Mouse (Mus musculus) embryo, embryonic 9.5 days (tissue): Measurements from ENCODE around the gene Nufip1.
"Not testable (repeated sequence)": the region's sequence is repeated elsewhere in the genome, so short reads cannot be mapped to it uniquely, and the experiment has no call there.

ENCODE experiments used
- DNase-seq: peaks from one replicate; pipeline ENCODE4 v3.0.0-alpha.2; 2017; ENCODE audit errors: extremely low spot score

Nufip1 gene

DNA sequence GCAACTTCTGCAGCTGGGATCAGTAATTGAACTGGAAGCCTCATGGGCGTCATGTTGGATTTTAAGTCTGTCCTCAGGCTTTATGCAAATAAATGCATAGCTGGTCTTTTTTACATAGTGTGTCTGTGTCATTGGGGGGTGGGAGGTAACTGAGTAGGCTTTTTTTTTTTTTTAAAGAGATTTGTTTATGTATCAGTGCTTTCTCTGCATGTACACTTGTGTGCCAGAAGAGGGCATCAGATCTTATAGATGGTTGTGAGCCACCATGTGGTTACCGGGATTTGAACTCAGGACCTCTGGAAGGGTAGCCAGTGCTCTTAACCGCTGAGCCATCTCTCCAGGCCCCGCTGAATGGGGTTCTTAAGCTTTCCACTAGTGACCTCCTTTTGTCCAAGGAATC is 24.3 kb downstream of the Nufip1 start:
- no peak for DNase-seq

DNA sequence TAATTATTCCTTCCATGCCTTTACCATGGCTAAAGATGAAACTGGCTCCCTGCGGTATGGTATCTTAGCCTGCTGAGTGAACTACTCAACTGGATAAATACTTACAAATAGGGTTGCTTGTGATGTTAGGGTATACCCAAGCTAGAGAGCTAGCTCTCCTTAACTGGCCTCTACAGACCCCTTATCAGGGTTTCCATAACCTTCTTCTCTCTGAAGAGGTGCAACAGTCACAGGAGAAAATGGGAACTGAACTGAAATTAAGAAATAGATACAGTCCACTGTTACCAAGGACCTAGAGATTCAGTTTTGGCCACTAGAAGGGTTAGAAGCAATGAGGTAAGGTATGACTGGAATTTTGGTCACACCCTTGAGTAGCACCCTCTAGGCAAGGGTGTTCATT is 34.6 kb downstream of the Nufip1 start:
- DNase-seq, result no peak

DNA sequence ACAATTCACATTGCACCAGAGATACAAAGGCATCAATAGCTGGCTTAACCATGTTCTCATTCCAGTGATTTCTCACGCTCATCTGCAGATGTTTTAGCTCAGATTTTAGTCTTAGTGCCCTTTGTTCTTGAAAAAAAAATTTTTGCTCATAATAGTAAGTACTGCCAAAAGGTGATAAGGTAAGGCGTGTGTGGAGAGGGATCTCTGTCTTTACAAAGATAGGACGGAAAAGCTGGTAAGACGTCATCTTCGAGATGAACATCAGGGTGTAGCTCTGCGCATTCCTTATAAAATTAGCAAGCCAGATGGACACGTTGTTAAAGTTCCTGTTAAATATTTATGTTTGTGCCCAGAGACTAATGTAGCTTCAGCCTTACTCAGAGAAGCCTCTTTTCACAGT is 35.2 kb downstream of the Nufip1 start:
- DNase-seq, result no peak

DNA sequence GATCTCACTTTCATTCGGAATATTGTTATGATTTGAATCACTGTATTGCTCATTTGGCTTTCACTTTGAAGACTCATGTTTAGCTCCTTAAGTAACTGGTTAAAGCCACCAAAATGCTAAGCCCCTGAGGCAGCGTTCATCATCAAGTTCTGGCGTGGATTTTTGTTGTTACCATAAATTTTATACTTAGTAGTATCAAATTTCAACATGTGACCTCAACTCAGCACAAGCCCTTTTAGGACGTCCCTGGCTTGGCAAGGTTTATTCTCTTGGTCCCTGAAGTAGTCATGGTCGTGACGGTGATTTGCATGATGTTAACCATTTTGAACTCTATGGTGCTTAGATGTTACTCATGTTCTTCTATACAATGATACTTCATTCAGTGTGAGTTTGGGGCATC is 36.4 kb downstream of the Nufip1 start:
- DNase-seq, result no peak

DNA sequence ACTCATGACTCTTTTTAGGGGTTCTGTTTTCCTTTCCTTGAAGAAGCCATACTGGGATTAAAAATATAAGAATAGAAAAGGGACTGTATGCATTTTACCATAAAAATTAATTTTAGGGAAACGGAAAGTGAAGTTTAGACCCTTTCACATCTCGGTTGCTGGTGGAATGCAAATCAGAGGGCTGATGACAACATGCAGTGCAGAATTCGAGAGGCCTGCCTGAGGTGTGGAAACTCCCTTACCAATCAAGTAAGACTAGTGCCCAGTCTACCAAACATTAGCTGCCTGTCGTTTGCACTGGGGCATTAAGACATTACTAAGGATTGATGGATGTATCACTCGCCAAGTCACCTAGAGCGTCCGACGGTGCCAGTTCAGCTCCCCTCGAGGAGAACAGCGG is 37.6 kb downstream of the Nufip1 start:
- DNase-seq, result no peak

DNA sequence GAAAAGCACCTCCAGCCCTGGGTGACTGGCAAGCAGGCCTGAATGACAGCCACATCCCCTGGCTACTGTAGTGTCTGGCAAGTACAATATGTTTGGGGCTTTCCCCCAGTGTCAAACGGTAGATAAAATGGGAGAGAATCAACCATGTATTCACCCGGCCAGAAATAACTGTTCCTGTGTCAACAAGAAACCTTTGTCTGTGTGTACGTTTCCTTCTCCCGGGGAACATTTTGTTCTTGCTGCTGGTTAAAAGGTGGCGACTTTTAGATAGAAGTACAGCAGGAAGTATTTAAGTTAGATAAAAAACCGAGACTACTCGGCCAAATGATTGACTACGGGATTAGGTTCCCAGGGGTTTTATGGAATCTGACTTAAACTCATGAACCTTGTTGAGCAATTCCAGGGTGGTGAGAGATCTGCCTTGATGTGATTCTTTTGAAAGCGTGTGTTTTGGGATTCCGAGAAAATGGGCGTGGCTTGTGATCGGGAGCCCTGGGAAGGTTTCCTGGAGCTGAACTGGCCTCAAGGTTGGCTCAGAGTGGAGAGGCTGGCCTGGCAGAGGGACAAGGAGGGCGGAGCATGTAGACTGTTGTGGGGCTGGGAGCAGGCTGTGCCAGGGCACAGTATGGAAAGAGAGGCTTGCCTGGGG is 39.0 kb downstream of the Nufip1 start:
- peak; percentile 44 for DNase-seq

DNA sequence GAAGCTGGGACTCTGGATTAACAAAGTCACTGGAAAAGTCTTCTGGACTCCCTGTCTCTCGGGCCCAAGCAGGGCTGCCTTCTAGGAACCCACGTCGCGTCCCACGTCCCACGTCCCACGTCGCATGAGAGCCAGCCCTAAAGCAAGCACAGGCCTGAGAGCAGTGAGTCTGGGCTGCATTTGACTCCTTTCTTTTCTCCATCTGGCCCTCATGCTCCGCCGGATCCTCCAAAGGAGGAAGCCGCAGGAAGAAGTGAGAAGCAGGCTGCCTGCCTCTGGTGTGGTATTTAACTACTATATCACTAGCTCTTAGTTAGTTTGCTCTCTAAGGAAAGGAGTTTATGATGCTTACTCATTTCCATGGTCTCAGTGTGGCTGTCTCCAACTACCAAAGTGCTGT is 39.8 kb downstream of the Nufip1 start:
- no peak for DNase-seq

DNA sequence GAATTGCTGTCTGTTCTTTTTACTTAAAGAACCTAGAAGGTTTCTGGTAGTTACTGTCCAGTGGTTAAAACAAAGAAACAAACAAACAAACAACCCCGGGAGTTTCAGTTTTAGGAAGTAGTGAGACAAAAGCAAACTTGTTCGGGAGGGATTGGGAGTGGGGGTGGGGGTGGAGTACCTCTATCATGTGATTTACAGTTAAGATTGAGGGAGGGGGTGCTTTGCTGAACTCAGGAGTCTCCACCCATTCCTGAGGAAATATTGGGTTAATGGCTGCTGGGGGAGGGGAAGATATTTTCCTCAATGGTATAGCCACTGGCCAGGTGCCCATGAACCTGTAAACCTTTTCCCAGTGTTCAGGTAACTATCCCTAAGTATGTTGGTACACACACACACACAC is 40.3 kb downstream of the Nufip1 start:
- DNase-seq, result no peak

DNA sequence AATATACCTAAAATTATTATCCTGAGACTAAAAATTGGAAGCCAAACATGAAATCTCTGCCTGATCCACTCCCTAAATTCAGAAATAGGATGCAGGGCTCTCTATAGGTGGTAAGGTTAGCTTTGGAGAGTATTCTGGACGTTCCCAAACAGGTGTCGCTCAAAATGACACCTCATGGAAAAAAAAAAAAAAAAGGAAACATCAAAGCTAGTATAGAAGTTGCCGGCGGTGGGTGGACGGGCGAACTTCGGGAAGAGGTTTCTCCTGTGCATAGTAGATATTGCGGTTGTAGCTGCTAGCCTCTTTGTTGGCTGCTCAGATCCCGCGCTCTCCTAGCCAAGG is 41.1 kb downstream of the Nufip1 start:
- DNase-seq, result no peak

DNA sequence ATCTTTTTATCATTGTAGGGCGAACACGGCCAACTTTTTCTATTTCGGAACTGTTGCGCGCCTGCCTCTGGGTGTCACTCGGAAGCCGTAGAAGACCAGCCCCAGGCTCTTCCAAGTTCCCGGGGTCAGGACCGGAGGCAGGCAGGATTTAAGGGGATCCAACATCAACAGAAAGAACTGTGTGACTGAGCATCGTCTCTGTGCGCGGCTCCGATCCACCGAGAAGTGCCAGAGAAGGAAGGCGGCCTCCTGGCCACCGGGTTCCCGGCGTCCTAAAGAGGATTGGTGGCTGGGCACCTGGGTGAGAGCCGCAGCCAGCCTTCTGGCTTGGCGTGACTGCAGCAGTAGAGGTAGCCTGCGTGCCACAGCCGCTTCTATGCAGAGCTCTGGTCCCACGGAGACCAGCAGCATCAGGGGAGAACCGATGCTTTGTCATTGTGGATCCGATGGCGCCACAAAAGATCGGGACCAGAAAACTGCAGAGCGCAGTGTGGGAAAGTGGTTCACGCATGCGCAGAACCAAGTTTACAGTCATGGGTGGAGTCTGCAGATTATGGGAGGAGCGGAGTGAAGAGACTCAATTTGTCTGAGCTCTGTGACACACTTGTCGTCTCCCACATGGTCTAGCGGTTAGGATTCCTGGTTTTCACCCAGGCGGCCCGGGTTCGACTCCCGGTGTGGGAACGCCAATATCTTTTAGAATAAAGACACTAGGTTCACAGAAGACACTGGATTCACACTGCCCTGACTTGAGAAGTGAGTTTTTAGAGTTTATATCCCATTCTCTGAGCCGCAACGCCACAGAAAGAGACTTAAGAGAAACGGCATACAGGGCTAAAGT is 41.7 kb downstream of the Nufip1 start:
- DNase-seq, result peak; percentile 98

DNA sequence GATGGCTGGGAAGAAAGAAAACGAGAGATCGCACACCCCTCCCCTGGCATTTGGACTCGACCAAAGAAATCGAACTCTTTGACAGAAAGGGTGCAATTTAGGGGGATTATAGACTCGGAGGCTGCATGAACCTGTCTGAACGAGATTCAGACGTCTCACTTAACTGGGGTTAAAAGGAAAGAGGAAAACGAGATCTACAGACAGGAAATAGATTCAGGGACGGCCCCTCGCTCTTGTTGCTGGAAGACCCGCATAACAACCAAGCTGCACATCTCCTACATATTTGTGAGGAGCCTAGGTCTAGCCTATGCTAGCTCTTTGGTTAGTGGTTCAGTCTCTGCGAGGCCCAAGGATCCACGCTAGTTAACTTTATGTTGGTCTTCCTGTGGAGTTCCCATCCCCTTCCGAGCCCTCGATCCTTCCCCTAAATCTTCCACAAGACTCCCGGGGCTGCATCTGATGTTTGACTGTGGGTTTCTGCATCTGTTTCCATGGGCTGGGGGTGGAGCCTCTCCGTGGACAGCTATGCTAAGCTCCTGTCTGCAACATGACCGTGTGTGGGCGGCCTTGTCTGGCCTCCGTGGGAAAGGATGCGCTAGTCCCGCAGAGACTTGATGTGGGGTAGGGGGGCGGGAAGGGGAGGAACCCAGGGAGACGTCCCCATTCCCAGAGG is 42.4 kb downstream of the Nufip1 start:
- peak; percentile 68 for DNase-seq

DNA sequence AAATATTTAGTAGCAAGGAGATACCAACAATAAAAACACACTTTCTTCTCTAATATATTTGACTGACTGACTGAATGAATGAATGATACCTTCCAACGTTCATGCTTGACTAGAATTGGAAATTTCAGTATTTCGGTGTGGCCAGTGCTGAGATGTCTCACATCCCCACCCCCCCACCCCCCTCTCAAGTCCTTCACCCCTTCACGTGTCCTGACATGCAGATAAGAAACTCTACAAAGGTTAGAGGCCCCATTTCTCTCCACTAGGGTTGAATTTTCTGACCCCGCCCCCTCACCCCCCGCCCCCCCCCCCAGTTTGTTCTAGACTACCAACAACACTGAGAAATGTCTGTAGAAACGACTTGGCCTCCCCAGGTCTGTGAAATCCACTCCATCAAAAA is 43.1 kb downstream of the Nufip1 start:
- DNase-seq, result no peak

DNA sequence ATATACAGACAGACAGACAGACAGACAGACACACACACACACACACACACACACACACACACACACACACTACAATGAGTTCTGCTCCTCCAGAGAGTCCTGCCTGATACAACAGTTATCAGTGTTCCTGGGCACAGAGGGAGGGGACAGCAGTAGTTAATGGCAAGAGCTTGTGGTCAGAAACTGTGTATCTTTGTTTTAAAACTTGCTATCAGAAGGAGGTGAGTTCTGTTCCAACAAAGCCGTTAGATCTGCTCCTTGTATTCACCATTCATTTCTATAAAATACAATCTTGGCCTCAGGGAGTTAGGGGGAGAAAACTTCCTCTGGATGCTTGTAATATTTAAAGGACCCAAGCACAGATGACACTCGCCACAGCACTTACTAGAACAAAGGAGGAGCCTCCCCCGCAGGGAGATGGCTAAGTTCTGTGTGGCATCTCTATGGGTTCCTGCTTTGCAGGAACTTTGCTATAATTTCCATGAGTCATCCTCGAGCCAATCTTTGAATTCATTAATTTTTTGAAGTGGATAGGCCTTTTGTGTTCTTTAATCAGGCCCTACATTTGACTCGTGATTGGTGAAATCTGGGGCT is 47.6 kb downstream of the Nufip1 start:
- DNase-seq, result no peak

DNA sequence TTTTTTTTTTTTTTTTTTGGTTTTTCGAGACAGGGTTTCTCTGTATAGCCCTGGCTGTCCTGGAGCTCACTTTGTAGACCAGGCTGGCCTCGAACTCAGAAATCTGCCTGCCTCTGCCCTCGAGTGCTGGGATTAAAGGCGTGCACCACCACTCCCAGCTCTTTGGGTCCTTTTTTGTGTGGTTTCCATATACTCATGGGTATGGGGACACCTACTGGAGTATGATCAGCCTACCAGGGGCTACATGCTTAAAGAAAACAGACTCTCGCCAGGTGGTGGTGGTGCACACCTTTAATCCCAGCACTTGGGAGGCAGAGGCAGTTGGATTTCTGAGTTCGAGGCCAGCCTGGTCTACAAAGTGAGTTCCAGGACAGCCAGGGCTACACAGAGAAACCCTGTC is 49.9 kb downstream of the Nufip1 start:
- not testable (repeated sequence) for DNase-seq

DNA sequence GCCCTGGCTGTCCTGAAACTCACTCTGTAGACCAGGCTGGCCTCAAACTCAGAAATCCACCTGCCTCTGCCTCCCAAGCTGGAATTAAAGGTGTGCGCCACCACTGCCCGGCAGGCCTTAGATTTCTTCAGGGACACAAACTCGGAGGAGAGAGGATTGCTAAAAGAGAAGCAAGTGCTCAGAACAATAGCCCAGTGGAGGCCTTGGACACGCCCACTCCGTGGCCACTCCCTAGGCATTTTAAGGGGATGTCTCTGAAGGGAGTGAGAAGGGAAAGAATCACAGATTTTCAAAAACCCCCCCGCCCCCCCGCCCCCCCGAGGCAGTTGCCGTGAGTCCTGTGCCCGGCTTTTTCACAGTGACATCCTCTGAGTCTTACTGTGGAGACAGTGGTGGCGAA is 53.5 kb downstream of the Nufip1 start:
- no peak for DNase-seq

DNA sequence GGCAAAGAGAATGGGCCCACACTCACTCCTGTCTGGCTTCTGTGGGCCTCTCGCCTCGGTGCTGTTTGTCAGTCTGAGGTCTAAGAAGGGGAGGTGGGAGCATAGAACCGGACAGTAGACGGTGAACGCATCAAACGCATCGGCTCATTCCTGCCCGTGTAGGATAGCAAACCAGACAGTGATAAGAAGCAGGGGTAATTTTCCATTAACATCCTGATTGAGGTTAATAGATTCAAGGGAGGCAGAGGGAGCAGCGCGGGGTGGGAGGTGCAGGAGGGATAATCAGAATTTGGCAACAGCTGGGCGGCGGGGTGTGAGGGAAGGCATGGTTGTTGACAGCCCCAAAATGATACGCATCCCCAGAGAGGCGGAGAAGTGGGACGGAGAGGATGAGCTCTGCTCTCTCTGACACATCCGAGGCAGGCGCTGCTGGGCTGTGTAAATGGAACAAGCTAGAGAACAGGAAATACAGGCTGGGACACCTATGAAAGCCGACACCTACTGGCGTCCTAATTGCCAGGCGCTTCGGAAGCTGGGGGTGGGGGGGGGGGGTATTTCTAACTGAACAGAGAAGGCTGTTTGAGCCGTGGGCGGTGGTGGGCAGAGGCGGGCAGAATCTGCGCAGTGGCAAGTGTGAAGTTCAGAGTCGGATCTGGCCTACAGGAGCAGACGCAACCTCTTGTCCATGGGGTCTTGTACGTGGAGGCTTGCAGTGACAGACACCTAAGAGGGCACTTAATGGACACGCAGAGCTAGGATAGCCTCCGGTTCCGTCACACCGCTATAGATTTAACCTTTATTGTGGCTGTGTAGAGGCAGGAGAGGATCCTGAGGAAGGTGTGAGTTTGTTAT is 54.4 kb downstream of the Nufip1 start:
- DNase-seq, result peak; percentile 25

DNA sequence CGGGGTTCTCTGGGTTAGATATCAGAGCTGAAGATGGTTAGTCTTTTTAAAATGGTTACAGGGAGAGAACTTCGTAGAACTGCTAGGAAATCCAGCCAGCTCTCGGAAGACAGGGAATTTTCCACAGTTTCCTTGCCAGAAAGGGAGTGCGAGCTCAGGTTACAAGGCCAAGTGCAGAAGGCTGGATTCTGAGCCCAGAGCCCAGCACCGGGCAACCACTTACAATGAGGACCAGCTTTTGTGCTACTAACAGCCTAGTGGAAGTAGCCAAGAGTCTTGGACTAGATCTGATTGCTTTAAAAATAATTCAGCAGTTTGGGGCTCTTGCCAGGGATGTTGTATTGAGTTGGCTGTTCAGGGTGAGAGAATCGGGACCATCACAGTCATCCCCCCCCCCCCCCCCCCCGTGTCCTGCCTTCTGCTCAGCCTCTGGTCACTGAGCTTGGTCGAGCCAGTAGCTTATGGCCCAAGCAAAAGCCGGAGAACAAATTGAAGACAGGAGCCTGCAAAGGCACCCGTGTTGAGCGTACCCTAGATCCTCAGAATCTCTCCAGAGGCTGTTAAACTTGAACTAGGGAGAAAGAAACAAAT is 59.3 kb downstream of the Nufip1 start:
- no peak for DNase-seq

DNA sequence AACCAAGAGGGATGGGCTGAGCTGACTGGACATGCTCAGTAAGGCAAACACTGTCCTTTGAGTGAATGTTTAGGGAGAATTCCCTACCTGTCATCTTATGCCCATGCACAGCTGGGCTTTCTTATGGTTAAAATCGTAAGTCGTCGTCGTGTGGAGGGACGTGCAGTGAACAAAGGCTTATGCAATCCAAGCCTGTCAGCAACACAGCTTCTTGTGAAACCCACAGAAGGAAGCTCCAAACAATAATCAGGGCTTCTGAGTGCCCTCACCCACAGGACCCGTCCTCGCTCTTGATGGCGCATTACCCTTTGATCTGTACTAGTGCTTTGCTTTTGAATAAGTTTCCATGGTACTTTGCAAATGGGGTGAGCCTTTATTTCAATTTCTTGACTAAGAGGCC is 60.6 kb downstream of the Nufip1 start:
- DNase-seq, result no peak

DNA sequence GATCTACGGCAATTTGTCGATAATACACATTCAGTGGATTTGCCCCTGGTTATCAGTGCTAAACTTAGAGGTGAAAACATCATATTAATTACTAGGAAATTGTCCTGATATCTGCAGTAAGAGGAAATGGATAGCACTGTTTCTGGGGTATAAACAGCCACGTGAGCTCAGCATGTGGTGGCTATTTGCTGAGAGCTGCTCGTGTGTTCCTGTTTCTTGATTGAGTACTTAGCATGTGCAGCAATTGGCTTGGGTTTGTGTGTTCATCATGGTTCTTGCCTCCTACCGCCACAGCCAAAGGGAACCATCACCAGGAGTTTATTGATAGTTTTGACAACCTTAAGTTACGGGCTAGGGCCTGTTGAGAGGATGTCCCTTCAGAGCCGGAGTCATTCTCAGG is 63.6 kb downstream of the Nufip1 start:
- DNase-seq, result no peak

DNA sequence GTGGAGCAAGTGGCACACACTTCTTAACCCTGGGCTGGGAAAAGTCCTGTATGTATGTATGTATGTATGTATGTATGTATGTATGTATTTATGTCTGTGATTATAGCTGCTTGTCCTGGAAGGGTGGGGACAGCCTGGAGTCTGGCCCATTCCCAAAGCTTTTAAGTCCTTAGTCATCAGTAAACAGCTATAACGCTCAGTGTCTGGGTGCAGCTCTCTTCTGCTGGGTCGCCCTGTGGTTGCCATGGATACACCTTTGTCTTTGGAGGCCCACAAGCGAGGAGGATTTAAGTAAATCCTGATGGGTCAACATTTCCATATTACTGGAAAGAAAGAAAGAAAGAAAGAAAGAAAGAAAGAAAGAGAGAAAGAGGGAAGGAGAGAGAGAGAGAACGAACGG is 65.1 kb downstream of the Nufip1 start:
- no peak for DNase-seq

DNA sequence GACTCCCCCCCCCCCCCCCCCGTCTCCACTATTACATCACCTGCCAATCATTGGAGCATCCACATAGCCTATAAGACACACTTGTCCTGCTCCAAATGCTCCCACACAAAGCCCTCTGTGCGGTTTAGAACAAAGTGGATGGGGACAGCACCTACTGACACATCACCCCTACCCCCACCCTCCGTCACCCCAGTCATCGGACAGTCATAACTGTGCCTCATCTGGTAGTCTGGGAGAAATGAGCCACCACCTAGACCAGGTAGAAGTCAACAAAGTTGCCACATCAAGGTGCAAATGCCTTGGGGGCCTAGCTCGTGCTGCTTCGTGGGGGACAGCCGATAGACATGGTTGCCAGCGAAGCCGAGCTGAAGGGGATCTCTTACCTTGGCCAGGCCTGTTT is 66.5 kb downstream of the Nufip1 start:
- no peak for DNase-seq
